Mouse (Mus musculus) forebrain, embryonic 11.5 days (tissue): Measurements from ENCODE around the gene Atat1. TPM values are rescaled to one million over a fixed set of nuclear protein-coding genes. Genes with fewer than 3 reads are reported as not detected.

Experiments
- ATAC-seq: fragments of 200-750 bp; cut with Nextera tagmentation; replicated peaks from 2 replicates; pipeline ENCODE4 v1.8.0; 2017; ENCODE audit warnings: moderate TSS enrichment; ENCODE audit not compliant: low FRiP score
- DNase-seq: peaks from one replicate; pipeline ENCODE4 v3.0.0-alpha.2; 2017; ENCODE audit warnings: low spot score
- H3K27ac ChIP-seq: fragments of 300-500 bp; sonication (generic); 2 replicates; pipeline ENCODE4 v1.5.1; 2014; ENCODE audit warnings: low read depth, low read length
- H3K27me3 ChIP-seq: fragments of 300-500 bp; sonication (generic); 2 replicates; pipeline ENCODE4 v1.6.1; 2014; ENCODE audit warnings: mild to moderate bottlenecking, low read length, mixed read lengths; ENCODE audit not compliant: control insufficient read depth, insufficient read depth
- H3K36me3 ChIP-seq: fragments of 300-500 bp; sonication (generic); 2 replicates; pipeline ENCODE4 v1.6.1; 2014; ENCODE audit warnings: mild to moderate bottlenecking, low read length, moderate library complexity, mixed read lengths; ENCODE audit not compliant: control insufficient read depth, insufficient read depth
- H3K4me1 ChIP-seq: fragments of 300-500 bp; sonication (generic); replicated peaks from 2 replicates; pipeline ENCODE4 v1.6.1; 2014; ENCODE audit warnings: low read length, mixed read lengths; ENCODE audit not compliant: control insufficient read depth, insufficient read depth
- H3K4me2 ChIP-seq: fragments of 300-500 bp; sonication (generic); 2 replicates; pipeline ENCODE4 v1.6.1; 2014; ENCODE audit warnings: low read depth, mild to moderate bottlenecking, low read length, moderate library complexity, mixed read lengths; ENCODE audit not compliant: severe bottlenecking
- H3K4me3 ChIP-seq: fragments of 300-500 bp; sonication (generic); 2 replicates; pipeline ENCODE4 v1.5.1; 2014; ENCODE audit warnings: low read depth, low read length
- H3K9ac ChIP-seq: fragments of 300-500 bp; sonication (generic); 2 replicates; pipeline ENCODE4 v1.6.1; 2014; ENCODE audit warnings: low read length
- H3K9me3 ChIP-seq: fragments of 300-500 bp; sonication (generic); 2 replicates; pipeline ENCODE4 v1.6.1; 2016; ENCODE audit warnings: low read length, mixed read lengths; ENCODE audit not compliant: control insufficient read depth
- WGBS: fragments of 180-500 bp; shearing (Covaris S2); extraction: QIAGEN DNeasy Blood & Tissue Kit; methylation state at CpG from one replicate; pipeline ENCODE4 v1.1.7; 2014; 5-methylcytosine and 5-hydroxymethylcytosine counted together
- microRNA counts: library from miRNA; unstranded; fragments of <30 nt; microRNA quantifications from one replicate; lab custom pipeline; 2015
- microRNA-seq: library from miRNA; unstranded; fragments of <30 nt; microRNA quantifications from one replicate; pipeline ENCODE4, GENCODE M21; 2016; ENCODE audit not compliant: insufficient number of aligned reads
- polyA plus RNA-seq: library from polyadenylated mRNA; unstranded; fragments of >200 nt; fragmentation: Nextera tagmentation; extraction: Ambion mirVana; gene quantifications from 2 replicates; pipeline ENCODE4 v1.2.1, GENCODE M21; 2014

The Atat1 gene
- polyA plus RNA-seq, 1 experiment from 2014 or later = 213 TPM

- H3K27ac ChIP-seq = no peak overlapping the region
- WGBS = 82% methylated on average over 1 of the region's 1 CpGs
- DNase-seq (no peak), ATAC-seq (no peak)
- no peaks in the 10 kb centered on the region; the same call in 1 of the 2 replicates for H3K36me3 ChIP-seq
- no peak overlapping the region for H3K4me3 ChIP-seq
- 0 out of 2 replicates have a peak, but pooled peaks cover 5% of the 10 kb centered on the region for H3K4me1 ChIP-seq
- H3K4me2 ChIP-seq = no peak overlapping the region
- H3K9me3 ChIP-seq = no peaks in the 10 kb centered on the region
- no peaks in the 10 kb centered on the region for H3K27me3 ChIP-seq
- H3K9ac ChIP-seq = no peak overlapping the region
Observed at GRCm38 (mm10) chr17:35859371-35859770, 50.5 kb downstream of the Atat1 start.

GRCm38 (mm10) chr17:35850974-35851373 lies 58.9 kb downstream of the Atat1 start:
- Histone ChIP-seq H3K27ac (no peak overlapping the region), H3K36me3 (peaks cover 20% of the 10 kb centered on the region), H3K27me3 (no peaks in the 10 kb centered on the region), H3K4me2 (no peak overlapping the region), H3K4me1 (no peaks in the 10 kb centered on the region), H3K9ac (no peak overlapping the region), H3K9me3 (no peaks in the 10 kb centered on the region), H3K4me3 (no peak overlapping the region)
- no peak for DNase-seq
- no peak for ATAC-seq
- WGBS = 90% methylated on average over 3 of the region's 3 CpGs

- Histone ChIP-seq H3K36me3 (peaks cover 27% of the 10 kb centered on the region; the same call in 1 of the 2 replicates), H3K9ac (no peak overlapping the region), H3K4me1 (no peaks in the 10 kb centered on the region), H3K27ac (no peak overlapping the region), H3K9me3 (no peaks in the 10 kb centered on the region), H3K27me3 (no peaks in the 10 kb centered on the region), H3K4me2 (no peak overlapping the region), H3K4me3 (no peak overlapping the region)
- WGBS = 77% methylated on average over 1 of the region's 1 CpGs
- no peak for DNase-seq
- no peak for ATAC-seq
Observed at GRCm38 (mm10) chr17:35848112-35848511, 61.8 kb downstream of the Atat1 start.

MicroRNA genes within 50 kb of the gene (microRNA counts, 519-probe panel; counts per million panel counts)
- microRNA mmu-miR-1894-3p (lab: Ali Mortazavi, UCI) (31.2 counts per million), microRNA mmu-miR-1894-5p (lab: Ali Mortazavi, UCI) (31.2 counts per million)

Small RNA genes within 50 kb of the gene (microRNA-seq; reads per million reads assigned to microRNA genes)
- gene Gm28033 (not detected), gene Mir1894 (not detected)

Other genes starting within 250 kb of the Atat1 start
- gene Vars2, start 242.5 kb downstream of the Atat1 start, polyA plus RNA-seq = 16.2 and 19.5 TPM in 2 replicates
- gene Gtf2h4, start 236.3 kb downstream of the Atat1 start, polyA plus RNA-seq = 41.2 and 47.4 TPM in 2 replicates
- gene Ddr1, start 205.5 kb downstream of the Atat1 start, polyA plus RNA-seq = 130 and 144 TPM in 2 replicates
- gene Ier3, start 88.4 kb downstream of the Atat1 start, polyA plus RNA-seq = 2.4 and 3.5 TPM in 2 replicates
- gene Flot1, start 86.8 kb downstream of the Atat1 start, polyA plus RNA-seq = 48.5 and 49.5 TPM in 2 replicates
- 1,583 and 1,671 TPM in 2 replicates for gene Tubb5, start 71.8 kb downstream of the Atat1 start, polyA plus RNA-seq
- 27.2 and 29.2 TPM in 2 replicates for gene Mdc1, start 68.6 kb downstream of the Atat1 start, polyA plus RNA-seq
- gene Nrm, start 48.8 kb downstream of the Atat1 start, polyA plus RNA-seq = 65.7 and 68.8 TPM in 2 replicates
- 25.1 and 28.1 TPM in 2 replicates for gene Ppp1r18, start 44.5 kb downstream of the Atat1 start, polyA plus RNA-seq
- gene Dhx16, start 30.3 kb downstream of the Atat1 start, polyA plus RNA-seq = 50.3 and 52.9 TPM in 2 replicates
- 26.9 and 29.9 TPM in 2 replicates for gene 2310061I04Rik, start 12.6 kb downstream of the Atat1 start, polyA plus RNA-seq
- 66.1 and 66.8 TPM in 2 replicates for gene Mrps18b, start 6.3 kb upstream of the Atat1 start, polyA plus RNA-seq
- gene Ppp1r10, start 6.4 kb upstream of the Atat1 start, polyA plus RNA-seq = 52.6 and 59.3 TPM in 2 replicates
- 108 and 122 TPM in 2 replicates for gene Abcf1, start 59.7 kb upstream of the Atat1 start, polyA plus RNA-seq
- gene Gnl1, start 69.8 kb upstream of the Atat1 start, polyA plus RNA-seq = 46.0 and 48.4 TPM in 2 replicates
- 50.8 and 54.4 TPM in 2 replicates for gene Prr3, start 70.2 kb upstream of the Atat1 start, polyA plus RNA-seq
- 3.5 and 4.3 TPM in 2 replicates for gene H2-T24, start 110.5 kb upstream of the Atat1 start, polyA plus RNA-seq
- gene H2-T23, start 122.8 kb upstream of the Atat1 start, polyA plus RNA-seq = 3.1 and 3.4 TPM in 2 replicates
- 7.6 and 8.3 TPM in 2 replicates for gene H2-T22, start 132.7 kb upstream of the Atat1 start, polyA plus RNA-seq
- gene Gm6034, start 132.9 kb upstream of the Atat1 start, polyA plus RNA-seq = not detected in 2 replicates
- gene Gm11127, start 148.3 kb upstream of the Atat1 start, polyA plus RNA-seq = not detected in 2 replicates
- gene Gm19684, start 211.6 kb upstream of the Atat1 start, polyA plus RNA-seq = not detected in 2 replicates
- not detected in 2 replicates for gene Gm7030, start 219.3 kb upstream of the Atat1 start, polyA plus RNA-seq